Mouse (Mus musculus) bone marrow macrophage, adult 2 months (primary cell): Measurements from ENCODE around the gene Sult5a1. TPM values are rescaled to one million over a fixed set of nuclear protein-coding genes. Genes with fewer than 3 reads are reported as not detected.

ENCODE experiments used
- H3K27ac ChIP-seq: 2 replicates; pipeline ENCODE4 v1.5.1; 2012; ENCODE audit warnings: low read depth, low read length; ENCODE audit not compliant: insufficient read depth
- H3K4me1 ChIP-seq: 2 replicates; pipeline ENCODE4 v1.6.1; 2012; ENCODE audit warnings: low read length; ENCODE audit not compliant: control insufficient read depth, insufficient read depth
- H3K4me3 ChIP-seq: 2 replicates; pipeline ENCODE4 v1.5.1; 2012; ENCODE audit warnings: mild to moderate bottlenecking, low read length, moderate library complexity; ENCODE audit not compliant: insufficient read depth
- CTCF ChIP-seq: IDR thresholded peaks from 2 replicates; pipeline ENCODE4 v1.5.1; 2012; ENCODE audit warnings: low read depth, mild to moderate bottlenecking, low read length, moderate library complexity
- POLR2A ChIP-seq: IDR thresholded peaks from 2 replicates; pipeline ENCODE4 v1.6.1; 2012; ENCODE audit warnings: mild to moderate bottlenecking, low read depth, low read length, borderline replicate concordance
- polyA plus RNA-seq: library from polyadenylated mRNA; stranded (reverse); fragments of >200 nt; gene quantifications from 2 replicates; pipeline ENCODE4 v1.2.4, GENCODE M21; 2012; ENCODE audit not compliant: missing spikeins, insufficient read depth, insufficient read length

The Sult5a1 gene
- polyA plus RNA-seq, 1 experiment: not detected

GRCm38 (mm10) chr8:123137645-123138077 is 20.5 kb downstream of the Sult5a1 start:
- peaks cover 6% of the 10 kb centered on the region for H3K4me1 ChIP-seq
- no peak overlapping the region for H3K4me3 ChIP-seq
- no peak overlapping the region for H3K27ac ChIP-seq
- TF ChIP-seq CTCF (no peak), POLR2A (no peak)

- no peak overlapping the region for H3K4me3 ChIP-seq
- TF ChIP-seq CTCF (no peak), POLR2A (no peak)
- H3K27ac ChIP-seq: no peak overlapping the region
- peaks cover 6% of the 10 kb centered on the region for H3K4me1 ChIP-seq
Observed at GRCm38 (mm10) chr8:123136287-123136686, 21.8 kb downstream of the Sult5a1 start.

GRCm38 (mm10) chr8:123135806-123136205 is 22.3 kb downstream of the Sult5a1 start:
- H3K4me1 ChIP-seq: peaks cover 6% of the 10 kb centered on the region
- no peak overlapping the region for H3K27ac ChIP-seq
- TF ChIP-seq CTCF: no peak
- TF ChIP-seq POLR2A: no peak

GRCm38 (mm10) chr8:123135406-123135805 is 22.7 kb downstream of the Sult5a1 start:
- Histone ChIP-seq H3K4me3 (no peak overlapping the region), H3K27ac (no peak overlapping the region), H3K4me1 (peaks cover 6% of the 10 kb centered on the region)
- no peak for TF ChIP-seq CTCF

More at GRCm38 (mm10) chr8:123135806-123136205, 22.3 kb downstream of the Sult5a1 start:
- no peak overlapping the region for H3K4me3 ChIP-seq

- no peak overlapping the region for H3K27ac ChIP-seq
- peaks cover 6% of the 10 kb centered on the region for H3K4me1 ChIP-seq
- TF ChIP-seq CTCF (no peak), POLR2A (no peak)
- H3K4me3 ChIP-seq: no peak overlapping the region
Observed at GRCm38 (mm10) chr8:123134149-123134713, 23.9 kb downstream of the Sult5a1 start.

- no peak overlapping the region for H3K27ac ChIP-seq
- peaks cover 5% of the 10 kb centered on the region for H3K4me1 ChIP-seq
- H3K4me3 ChIP-seq: no peak overlapping the region
- TF ChIP-seq CTCF (no peak), POLR2A (no peak)
Observed at GRCm38 (mm10) chr8:123132953-123133352, 25.2 kb downstream of the Sult5a1 start.

GRCm38 (mm10) chr8:123131041-123131440 is 27.1 kb downstream of the Sult5a1 start:
- H3K4me1 ChIP-seq: no peaks in the 10 kb centered on the region; the same call in 1 of the 2 replicates
- no peak overlapping the region for H3K27ac ChIP-seq
- no peak overlapping the region for H3K4me3 ChIP-seq
- TF ChIP-seq CTCF: no peak
- TF ChIP-seq POLR2A: no peak

- Histone ChIP-seq H3K27ac (no peak overlapping the region), H3K4me3 (no peak overlapping the region), H3K4me1 (peaks cover 7% of the 10 kb centered on the region)
- TF ChIP-seq CTCF (no peak), POLR2A (no peak)
Observed at GRCm38 (mm10) chr8:123126193-123126816, 31.8 kb downstream of the Sult5a1 start.

GRCm38 (mm10) chr8:123122670-123123069 is 35.4 kb downstream of the Sult5a1 start:
- TF ChIP-seq POLR2A (no peak), CTCF (no peak)
- no peak overlapping the region for H3K27ac ChIP-seq
- peaks cover 7% of the 10 kb centered on the region for H3K4me1 ChIP-seq
- H3K4me3 ChIP-seq: no peak overlapping the region

- no peak overlapping the region for H3K27ac ChIP-seq
- H3K4me3 ChIP-seq: no peak overlapping the region
- H3K4me1 ChIP-seq: peaks cover 7% of the 10 kb centered on the region
- TF ChIP-seq CTCF: no peak
- no peak for TF ChIP-seq POLR2A
Observed at GRCm38 (mm10) chr8:123122059-123122458, 36.1 kb downstream of the Sult5a1 start.

GRCm38 (mm10) chr8:123117744-123118143 is 40.4 kb downstream of the Sult5a1 start:
- TF ChIP-seq POLR2A: no peak
- TF ChIP-seq CTCF: no peak
- peak overlapping the region; percentile 36 for H3K4me3 ChIP-seq
- no peak overlapping the region for H3K27ac ChIP-seq
- peaks cover 5% of the 10 kb centered on the region for H3K4me1 ChIP-seq
